Mouse (Mus musculus) T-helper 2 cell (primary cell): ENCODE measurements at regions not wholly inside any gene's neighbourhood (a gene's known extent, or its start where the extent isn't known, plus 50 kb on each side); places are given as distances from the start of the nearest gene placed in this dataset.

Experiments
- in situ Hi-C: fragments of 300-600 bp; cut with MboI, MseI; formaldehyde crosslinking; loops from one replicate; pipeline ENCODE4 v1.15.1; 2025; ENCODE audit warnings: high pct_unique_total_duplicates

- in situ Hi-C loops = loop anchor here (25.0 kb wide), 1 partner anchor 1380 kb away; no protein-coding TSS in a partner anchor
Measured at GRCm38 (mm10) chr2:34042336-34042735, 154.6 kb upstream of the Mvb12b start.

- in situ Hi-C loops = loop anchor here (25.0 kb wide), 1 partner anchor 1377 kb away; no protein-coding TSS in a partner anchor
Measured at GRCm38 (mm10) chr2:34038982-34039381, 151.2 kb upstream of the Mvb12b start.

- in situ Hi-C loops = loop anchor here (25.0 kb wide), 1 partner anchor 1371 kb away; no protein-coding TSS in a partner anchor
Measured at GRCm38 (mm10) chr2:34033212-34033611, 145.5 kb upstream of the Mvb12b start.

- in situ Hi-C loops = loop anchor here (25.0 kb wide), 1 partner anchor 1369 kb away; no protein-coding TSS in a partner anchor
Measured at GRCm38 (mm10) chr2:34031421-34031820, 143.7 kb upstream of the Mvb12b start.

GRCm38 (mm10) chr2:34031001-34031412 is 143.3 kb upstream of the Mvb12b start:
- in situ Hi-C loops = loop anchor here (25.0 kb wide), 1 partner anchor 1369 kb away; no protein-coding TSS in a partner anchor

GRCm38 (mm10) chr2:34027445-34027844 is 139.7 kb upstream of the Mvb12b start:
- in situ Hi-C loops = loop anchor here (25.0 kb wide), 1 partner anchor 1365 kb away; no protein-coding TSS in a partner anchor

GRCm38 (mm10) chr2:34026566-34027360 is 139.0 kb upstream of the Mvb12b start:
- in situ Hi-C loops = loop anchor here (25.0 kb wide), 1 partner anchor 1364 kb away; no protein-coding TSS in a partner anchor

- in situ Hi-C loops = loop anchor here (25.0 kb wide), 1 partner anchor 1364 kb away; no protein-coding TSS in a partner anchor
Measured at GRCm38 (mm10) chr2:34025715-34026360, 138.1 kb upstream of the Mvb12b start.

- in situ Hi-C loops = no loop called here
Measured at GRCm38 (mm10) chr2:34017142-34017453, 129.4 kb upstream of the Mvb12b start.

GRCm38 (mm10) chr2:34016350-34017141 is 128.8 kb upstream of the Mvb12b start:
- in situ Hi-C loops = no loop called here

GRCm38 (mm10) chr2:34015640-34015995 is 127.9 kb upstream of the Mvb12b start:
- in situ Hi-C loops = no loop called here

- in situ Hi-C loops = no loop called here
Measured at GRCm38 (mm10) chr2:34014868-34015639, 127.3 kb upstream of the Mvb12b start.

GRCm38 (mm10) chr2:34010166-34010565 is 122.4 kb upstream of the Mvb12b start:
- in situ Hi-C loops = no loop called here

GRCm38 (mm10) chr2:34007916-34008315 is 120.2 kb upstream of the Mvb12b start:
- in situ Hi-C loops = no loop called here

GRCm38 (mm10) chr2:33997106-33997505 is 109.4 kb upstream of the Mvb12b start:
- in situ Hi-C loops = no loop called here

- in situ Hi-C loops = no loop called here
Measured at GRCm38 (mm10) chr2:33996331-33996730, 108.6 kb upstream of the Mvb12b start.

- in situ Hi-C loops = no loop called here
Measured at GRCm38 (mm10) chr2:33991299-33991698, 103.6 kb upstream of the Mvb12b start.

GRCm38 (mm10) chr2:33990711-33991110 is 103.0 kb upstream of the Mvb12b start:
- in situ Hi-C loops = no loop called here

- in situ Hi-C loops = no loop called here
Measured at GRCm38 (mm10) chr2:33989555-33990370, 102.0 kb upstream of the Mvb12b start.

- in situ Hi-C loops = no loop called here
Measured at GRCm38 (mm10) chr2:33986420-33986819, 98.7 kb upstream of the Mvb12b start.
